ENCODE assay signal across 8 mouse cellular contexts in the genomic region with DNA sequence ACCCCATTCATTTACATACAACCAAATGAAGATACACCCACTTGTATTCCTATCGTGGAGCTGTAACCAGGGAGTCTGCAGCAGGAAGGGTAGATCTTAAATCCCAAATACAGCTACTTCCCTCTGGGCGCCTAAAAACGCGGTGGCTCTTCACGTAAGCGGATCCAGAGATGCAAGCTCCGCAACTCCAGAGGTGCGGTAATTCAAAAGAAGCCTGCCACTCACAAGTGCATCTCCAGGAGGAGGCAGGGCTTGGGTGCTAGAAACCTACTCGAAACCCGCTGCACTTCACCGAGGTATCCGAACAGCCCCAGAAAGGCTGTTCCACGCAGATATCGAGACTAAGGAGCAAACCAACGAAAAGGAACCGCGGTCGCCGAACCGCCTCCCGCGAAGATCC. TPM values are rescaled to one million over a fixed set of nuclear protein-coding genes. Genes with fewer than 3 reads are reported as not detected.
A peak's percentile ranks its signal among the peaks of the same experiment; 100 is the strongest.
DNase-seq lines count a peak whose midpoint lies in the region; ATAC-seq and TF ChIP-seq lines count a peak whose summit lies in the region.

No protein-coding gene starts in this region.

- intact Hi-C loops in left cerebral cortex, postnatal 14 days (cut with DNase I), result loop anchor here (5.0 kb wide), 1 partner anchor 44 kb away; no protein-coding TSS in a partner anchor

- no peaks in the 10 kb centered on the region for H3K36me3 ChIP-seq in testis, adult 2 months (ENCODE audit: control insufficient read depth, insufficient read depth, low read length)
- no peaks in the 10 kb centered on the region for H3K36me3 ChIP-seq in forebrain, embryonic 10.5 days (replicated peaks)
- H3K36me3 ChIP-seq in liver, embryonic 12.5 days, result no peaks in the 10 kb centered on the region
- H3K36me3 ChIP-seq in stomach, postnatal 0 days (ENCODE audit: control insufficient read depth, insufficient read depth, low read length), result no peaks in the 10 kb centered on the region

- no peak for TF ChIP-seq EP300 in stomach, postnatal 0 days (optimal IDR thresholded peaks at IDR 0.05)

- peak overlapping the region; percentile 93 for H3K4me2 ChIP-seq in liver, embryonic 12.5 days
- H3K4me2 ChIP-seq in stomach, postnatal 0 days (replicated peaks; ENCODE audit: low read depth), result peak overlapping the region; percentile 67

- H3K27ac ChIP-seq in testis, adult 2 months (ENCODE audit: control insufficient read depth, insufficient read depth, low read depth, low read length), result peak overlapping the region; percentile 85
- H3K27ac ChIP-seq in forebrain, embryonic 10.5 days, result peak overlapping the region; percentile 99
- H3K27ac ChIP-seq in liver, embryonic 12.5 days, result peak overlapping the region; percentile 95
- no peak overlapping the region for H3K27ac ChIP-seq in stomach, postnatal 0 days (replicated peaks)

- no peak for DNase-seq in testis, postnatal 10 days (ENCODE audit: low spot score)
- DNase-seq in forebrain, embryonic 10.5 days (ENCODE audit: extremely low spot score, low spot score), result no peak
- DNase-seq in stomach, postnatal 0 days (ENCODE audit: low spot score), result no peak
- no peak for DNase-seq in left cerebral cortex, postnatal 14 days (ENCODE audit: low spot score in 2 of 2)
- no peak for DNase-seq in layer of hippocampus, adult 8-10 months (ENCODE audit: low spot score in 2 of 2)
- no peak for DNase-seq in lung, postnatal 10 days

- no peaks in the 10 kb centered on the region for H3K27me3 ChIP-seq in testis, adult 2 months (ENCODE audit: control insufficient read depth, insufficient read depth, low read length)
- H3K27me3 ChIP-seq in forebrain, embryonic 10.5 days (ENCODE audit: poor library complexity, severe bottlenecking), result no peaks in the 10 kb centered on the region
- no peaks in the 10 kb centered on the region for H3K27me3 ChIP-seq in liver, embryonic 12.5 days (replicated peaks)
- H3K27me3 ChIP-seq in stomach, postnatal 0 days (ENCODE audit: control insufficient read depth, insufficient read depth, low read length), result no peaks in the 10 kb centered on the region

- no peak for TF ChIP-seq POLR2A in testis, adult 2 months (IDR thresholded peaks at IDR 0.05; ENCODE audit: control insufficient read depth, low read depth, low read length)

- no peaks in the 10 kb centered on the region; the same call in 1 of the 2 replicates for H3K4me1 ChIP-seq in testis, adult 2 months (ENCODE audit: control insufficient read depth, insufficient read depth, low read length)
- H3K4me1 ChIP-seq in forebrain, embryonic 10.5 days, result peaks cover 18% of the 10 kb centered on the region
- H3K4me1 ChIP-seq in liver, embryonic 12.5 days, result peaks cover 29% of the 10 kb centered on the region
- no peaks in the 10 kb centered on the region for H3K4me1 ChIP-seq in stomach, postnatal 0 days (replicated peaks; ENCODE audit: control insufficient read depth, insufficient read depth)

- peak overlapping the region; percentile 97 for H3K4me3 ChIP-seq in testis, adult 2 months (ENCODE audit: control insufficient read depth, low read depth, low read length)
- peak overlapping the region; percentile 76 for H3K4me3 ChIP-seq in forebrain, embryonic 10.5 days
- H3K4me3 ChIP-seq in liver, embryonic 12.5 days, result peak overlapping the region; percentile 78
- peak overlapping the region; percentile 67 for H3K4me3 ChIP-seq in stomach, postnatal 0 days (ENCODE audit: low read depth, low read length)

- no peaks in the 10 kb centered on the region for H3K9me3 ChIP-seq in forebrain, embryonic 10.5 days
- no peaks in the 10 kb centered on the region for H3K9me3 ChIP-seq in liver, embryonic 12.5 days (replicated peaks)
- H3K9me3 ChIP-seq in stomach, postnatal 0 days (ENCODE audit: control insufficient read depth, low read length), result no peaks in the 10 kb centered on the region

- ATAC-seq in liver, embryonic 12.5 days, result peak; percentile 19
- peak; percentile 18; the same call in 1 of the 2 replicates for ATAC-seq in stomach, postnatal 0 days (ENCODE audit: low FRiP score, low TSS enrichment)

- no peak for TF ChIP-seq CTCF in testis, adult 2 months (IDR thresholded peaks at IDR 0.05; ENCODE audit: control insufficient read depth, insufficient read depth, insufficient replicate concordance, low read depth, low read length)
- TF ChIP-seq CTCF in stomach, postnatal 0 days (IDR thresholded peaks at IDR 0.05; ENCODE audit: low read depth), result no peak

- under 1% methylated on average over 22 of the region's 22 CpGs for WGBS in forebrain, embryonic 10.5 days
- under 1% methylated on average over 22 of the region's 22 CpGs for WGBS in liver, embryonic 12.5 days (ENCODE audit: insufficient replicate concordance)
- 1% methylated on average over 22 of the region's 22 CpGs for WGBS in stomach, postnatal 0 days

- peak overlapping the region; percentile 80 for H3K9ac ChIP-seq in liver, embryonic 12.5 days
- H3K9ac ChIP-seq in stomach, postnatal 0 days (ENCODE audit: low read length), result peak overlapping the region; percentile 59

RNA-seq across cellular contexts. Expression of a gene that starts 0.3 kb away (rescaled TPM):
- 13.5 and 14.4 TPM in 2 replicates for polyA plus RNA-seq in testis, adult 2 months (2012; rRNA removed)
- 10.7 TPM in 2 replicates for polyA plus RNA-seq in forebrain, embryonic 10.5 days (2016; fragmentation: Nextera tagmentation; extraction: Ambion mirVana)
- polyA plus RNA-seq in liver, embryonic 12.5 days (2016; fragmentation: Nextera tagmentation; extraction: Ambion mirVana), result 1.6 and 2.1 TPM in 2 replicates
- polyA plus RNA-seq in stomach, postnatal 0 days (2015; fragmentation: Nextera tagmentation; extraction: Ambion mirVana), result 3.3 and 3.7 TPM in 2 replicates
- 1 to 10 TPM; 8.6 to 9.0 TPM for total RNA-seq in left cerebral cortex, postnatal 14 days (2021)
- total RNA-seq in layer of hippocampus, adult 8-10 months (2022), result 10 to 100 TPM; 21.7 to 28.2 (median 23.9) TPM

RNA-seq across cellular contexts. Expression of a gene that starts 36.0 kb away (rescaled TPM):
- polyA plus RNA-seq in testis, adult 2 months (2012; rRNA removed), result 78.0 and 86.0 TPM in 2 replicates
- polyA plus RNA-seq in forebrain, embryonic 10.5 days (2016; fragmentation: Nextera tagmentation; extraction: Ambion mirVana), result 83.9 and 87.3 TPM in 2 replicates
- 49.2 and 53.7 TPM in 2 replicates for polyA plus RNA-seq in liver, embryonic 12.5 days (2016; fragmentation: Nextera tagmentation; extraction: Ambion mirVana)
- polyA plus RNA-seq in stomach, postnatal 0 days (2015; fragmentation: Nextera tagmentation; extraction: Ambion mirVana), result 53.6 and 56.7 TPM in 2 replicates
- 10 to 100 TPM; 68.6 to 69.7 TPM for total RNA-seq in left cerebral cortex, postnatal 14 days (2021)
- 10 to 100 TPM; 69.8 to 85.6 (median 79.1) TPM for total RNA-seq in layer of hippocampus, adult 8-10 months (2022)

RNA-seq across cellular contexts. Expression of a gene that starts 55.3 kb away (rescaled TPM):
- 8.9 and 9.3 TPM in 2 replicates for polyA plus RNA-seq in testis, adult 2 months (2012; rRNA removed)
- polyA plus RNA-seq in forebrain, embryonic 10.5 days (2016; fragmentation: Nextera tagmentation; extraction: Ambion mirVana), result 64.6 and 65.4 TPM in 2 replicates
- 10.6 and 11.8 TPM in 2 replicates for polyA plus RNA-seq in liver, embryonic 12.5 days (2016; fragmentation: Nextera tagmentation; extraction: Ambion mirVana)
- polyA plus RNA-seq in stomach, postnatal 0 days (2015; fragmentation: Nextera tagmentation; extraction: Ambion mirVana), result 20.5 and 21.0 TPM in 2 replicates
- 10 to 100 TPM; 20.4 to 22.1 TPM for total RNA-seq in left cerebral cortex, postnatal 14 days (2021)
- 10 to 100 TPM; 18.8 to 21.6 (median 21.4) TPM for total RNA-seq in layer of hippocampus, adult 8-10 months (2022)

RNA-seq across cellular contexts. Expression of a gene that starts 55.5 kb away (rescaled TPM):
- 84.2 and 92.2 TPM in 2 replicates for polyA plus RNA-seq in testis, adult 2 months (2012; rRNA removed)
- polyA plus RNA-seq in forebrain, embryonic 10.5 days (2016; fragmentation: Nextera tagmentation; extraction: Ambion mirVana), result 0.12 and 0.20 TPM in 2 replicates
- 0.06 and 0.23 TPM in 2 replicates for polyA plus RNA-seq in liver, embryonic 12.5 days (2016; fragmentation: Nextera tagmentation; extraction: Ambion mirVana)
- polyA plus RNA-seq in stomach, postnatal 0 days (2015; fragmentation: Nextera tagmentation; extraction: Ambion mirVana), result 0.17 and 0.28 TPM in 2 replicates
- under 1 TPM; 0.33 to 0.36 TPM for total RNA-seq in left cerebral cortex, postnatal 14 days (2021)
- total RNA-seq in layer of hippocampus, adult 8-10 months (2022), result under 1 TPM in 3 of 4 experiments, not detected in 1; 0.19 to 0.52 (median 0.47) TPM
